Mouse (Mus musculus) activated CD4-positive, CD25-positive, alpha-beta regulatory T cell, adult 9 weeks (primary cell): ENCODE results near the gene Gpr176. TPM values are rescaled to one million over a fixed set of nuclear protein-coding genes. Genes with fewer than 3 reads are reported as not detected.

Source experiments
- polyA plus RNA-seq: library from polyadenylated mRNA; unstranded; fragments of 100-300 nt; shearing (Covaris generic); gene quantifications from one replicate; pipeline ENCODE4 v1.2.1, GENCODE M21; 2017

Gene Gpr176
- not detected for polyA plus RNA-seq

DNA sequence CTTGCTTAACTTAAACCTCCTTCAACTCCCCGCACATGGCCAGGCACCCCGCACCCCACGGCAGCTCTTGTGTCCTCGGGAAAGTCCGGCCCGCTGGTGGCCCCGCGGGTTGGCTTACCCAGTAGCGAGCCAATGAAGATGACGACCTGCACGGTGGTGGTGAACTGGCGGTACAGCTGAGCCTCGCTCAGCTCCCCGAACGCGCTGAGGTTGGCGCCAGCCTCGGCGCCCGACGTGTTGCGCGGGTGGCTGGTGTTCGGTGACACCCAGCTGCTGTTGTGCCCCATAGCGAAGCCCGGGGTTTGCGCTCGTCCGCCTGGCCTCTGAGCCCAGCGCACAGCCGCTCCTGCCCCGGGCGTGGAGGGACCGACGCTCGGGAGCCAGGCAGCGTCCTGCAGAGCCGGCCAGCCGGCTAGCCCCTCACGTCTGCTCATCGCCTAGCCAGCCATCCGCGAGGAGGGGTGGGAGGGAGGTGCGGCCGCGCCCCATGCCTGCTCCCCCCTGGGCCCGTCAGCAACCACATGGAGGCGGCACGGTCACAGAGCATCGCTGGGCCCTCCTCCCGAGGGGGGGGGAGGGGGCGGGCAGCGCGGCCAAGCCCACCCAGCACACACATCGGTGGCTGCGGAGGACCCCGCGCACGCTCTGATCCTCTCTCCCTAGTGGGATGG lies at the start of gene Gpr176:
Gpr176 (minus strand) TSS at position 519 of the 671 bp plus-strand sequence.

DNA sequence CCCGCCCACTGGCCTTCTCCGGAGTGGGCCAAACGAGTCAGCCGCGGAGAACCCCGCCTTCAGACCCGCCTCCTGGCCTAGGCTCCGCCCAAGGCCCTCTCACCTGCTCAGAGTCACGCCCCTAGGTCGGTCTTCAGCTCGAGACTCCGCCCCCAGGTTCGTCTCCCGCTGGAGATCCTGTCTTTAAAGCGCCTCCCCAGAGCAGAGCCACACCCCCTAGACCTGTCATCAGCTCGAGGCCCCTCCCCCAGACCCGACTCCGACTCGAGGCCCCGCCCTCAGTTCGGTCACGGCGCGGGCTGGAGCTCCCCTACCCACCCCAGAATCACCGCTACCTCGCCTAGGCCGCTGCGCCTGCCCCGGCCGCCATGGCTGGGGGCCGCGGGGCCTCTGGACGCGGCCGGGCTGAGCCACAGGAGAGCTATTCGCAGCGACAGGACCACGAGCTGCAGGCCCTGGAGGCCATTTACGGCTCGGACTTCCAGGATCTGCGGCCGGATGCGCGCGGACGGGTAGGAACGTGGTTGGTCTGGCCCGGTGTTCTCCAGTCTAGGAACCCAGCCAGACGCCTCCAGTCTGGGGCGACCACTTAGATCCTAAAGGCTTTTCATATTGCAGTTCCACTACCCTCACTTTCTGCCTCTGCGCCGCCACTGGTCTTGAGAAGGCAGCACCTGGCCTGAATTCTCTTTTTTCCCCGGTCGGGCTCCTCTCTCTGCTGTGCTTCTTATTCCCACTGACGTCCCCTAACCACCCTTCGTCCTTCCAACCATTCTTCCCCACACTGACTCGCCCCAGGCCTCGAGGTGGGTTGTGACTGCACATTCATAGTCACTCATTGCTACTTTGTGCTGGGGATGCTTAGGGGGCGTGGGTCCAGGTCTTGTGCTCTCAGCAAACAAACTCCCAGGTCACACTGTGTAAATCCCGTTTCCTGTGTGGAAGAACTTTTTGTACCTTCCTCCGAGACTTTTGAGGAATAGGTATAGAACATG lies 15.4 kb upstream of the Gpr176 start, which contains the start of gene Eif2ak4:
Eif2ak4 (plus strand) TSS at position 278 of the 995 bp plus-strand sequence.

DNA sequence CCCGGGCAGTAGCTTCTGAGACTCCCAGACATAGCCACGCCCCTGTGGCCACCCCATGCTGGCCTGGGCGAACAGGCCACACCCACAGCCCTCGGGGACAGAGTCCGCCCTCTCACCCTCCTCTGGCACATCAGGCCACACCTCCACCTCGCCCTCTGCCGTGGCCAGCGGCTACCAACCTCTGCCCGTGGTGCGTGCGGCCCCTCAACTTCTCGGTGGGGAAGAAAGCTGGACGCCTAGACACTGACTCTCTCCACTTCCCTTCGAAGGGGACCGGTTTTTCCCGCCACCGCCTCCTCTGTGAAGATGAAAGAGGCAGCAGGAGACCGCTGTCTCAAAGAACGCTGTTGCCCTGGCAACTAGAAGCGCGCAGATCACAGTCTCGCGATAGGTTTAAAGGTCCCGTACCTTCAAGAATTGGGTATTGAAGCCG lies 116.6 kb downstream of the Gpr176 start, which contains the start of gene Fsip1:
Fsip1 (minus strand) TSS at position 346 of the 433 bp plus-strand sequence.

Other genes starting within 250 kb of the Gpr176 start
- gene Fsip1, start 116.5 kb downstream of the Gpr176 start, polyA plus RNA-seq, result not detected
- gene Eif2ak4, start 15.2 kb upstream of the Gpr176 start, polyA plus RNA-seq, result 11.3 TPM
- gene Srp14, start 106.3 kb upstream of the Gpr176 start, polyA plus RNA-seq, result 347 TPM
- gene Bmf, start 176.3 kb upstream of the Gpr176 start, polyA plus RNA-seq, result 2.3 TPM
- 12.1 TPM for gene Bub1b, start 224.8 kb upstream of the Gpr176 start, polyA plus RNA-seq